Mouse (Mus musculus): ENCODE results near the gene C1qa.

Gene C1qa

GRCm38 (mm10) chr4:136898637-136899036, at the start of gene C1qa:
C1qa (minus strand) TSS chr4:136898803.
- 81% methylated on average over 9 of the region's 9 CpGs for WGBS

GRCm38 (mm10) chr4:136945397-136945796, 46.8 kb upstream of the C1qa start:
- WGBS = 79% methylated on average over 17 of the region's 17 CpGs

GRCm38 (mm10) chr4:136944558-136945350, 46.2 kb upstream of the C1qa start:
- WGBS = 86% methylated on average over 11 of the region's 11 CpGs

GRCm38 (mm10) chr4:136943175-136943574, 44.6 kb upstream of the C1qa start:
- WGBS = 64% methylated on average over 13 of the region's 13 CpGs

- WGBS = 62% methylated on average over 18 of the region's 18 CpGs
These were observed 44.2 kb upstream of the C1qa start for GRCm38 (mm10) chr4:136942761-136943160.

- 96% methylated on average over 5 of the region's 5 CpGs for WGBS
These were observed 39.3 kb upstream of the C1qa start for GRCm38 (mm10) chr4:136937935-136938334.

- WGBS = 81% methylated on average over 4 of the region's 4 CpGs
These were observed 38.7 kb upstream of the C1qa start for GRCm38 (mm10) chr4:136937344-136937743.

- 61% methylated on average over 18 of the region's 18 CpGs for WGBS
These were observed 36.4 kb upstream of the C1qa start for GRCm38 (mm10) chr4:136934746-136935613.

GRCm38 (mm10) chr4:136930474-136930873, 31.9 kb upstream of the C1qa start:
- WGBS = 91% methylated on average over 8 of the region's 8 CpGs

- 19% methylated on average over 5 of the region's 5 CpGs for WGBS
These were observed 30.3 kb upstream of the C1qa start for GRCm38 (mm10) chr4:136928928-136929327.

- WGBS = 31% methylated on average over 15 of the region's 15 CpGs
These were observed 27.2 kb upstream of the C1qa start for GRCm38 (mm10) chr4:136925804-136926203.

GRCm38 (mm10) chr4:136924529-136924928, 25.9 kb upstream of the C1qa start:
- 47% methylated on average over 6 of the region's 6 CpGs for WGBS

GRCm38 (mm10) chr4:136919526-136919925, 20.9 kb upstream of the C1qa start:
- WGBS = 63% methylated on average over 3 of the region's 3 CpGs

- 81% methylated on average over 8 of the region's 8 CpGs for WGBS
These were observed 20.2 kb upstream of the C1qa start for GRCm38 (mm10) chr4:136918834-136919233.

GRCm38 (mm10) chr4:136917165-136917524, 18.5 kb upstream of the C1qa start:
- 56% methylated on average over 7 of the region's 7 CpGs for WGBS

- WGBS = 63% methylated on average over 20 of the region's 20 CpGs
These were observed 18.0 kb upstream of the C1qa start for GRCm38 (mm10) chr4:136916359-136917164.

- 53% methylated on average over 9 of the region's 9 CpGs for WGBS
These were observed 14.2 kb upstream of the C1qa start for GRCm38 (mm10) chr4:136912841-136913240.

GRCm38 (mm10) chr4:136911804-136912203, 13.2 kb upstream of the C1qa start:
- WGBS = 31% methylated on average over 9 of the region's 9 CpGs

GRCm38 (mm10) chr4:136911211-136911646, 12.6 kb upstream of the C1qa start:
- 18% methylated on average over 17 of the region's 17 CpGs for WGBS

- 22% methylated on average over 7 of the region's 7 CpGs for WGBS
These were observed 8.4 kb upstream of the C1qa start for GRCm38 (mm10) chr4:136907033-136907432.

- 5% methylated on average over 23 of the region's 23 CpGs for WGBS
These were observed 6.3 kb upstream of the C1qa start for GRCm38 (mm10) chr4:136904767-136905539.
